Mouse (Mus musculus) heart, postnatal 36 days (tissue): ENCODE results near the gene Cdca8. TPM values are rescaled to one million over a fixed set of nuclear protein-coding genes. Genes with fewer than 3 reads are reported as not detected.

Experiments used
- DNase-seq, 2 experiments: peaks; one replicate each; pipeline ENCODE4 v3.0.0; 2021 to 2022
- intact Hi-C: fragments of 180-260 bp; cut with DNase I; formaldehyde crosslinking; loops from one replicate; pipeline ENCODE4 v1.15.1; 2025
- total RNA-seq, 2 experiments: library from RNA; stranded (reverse); gene quantifications; 2 replicates each; pipeline ENCODE4 v1.2.3; 2021

The Cdca8 gene
- total RNA-seq, 2 experiments from 2014 or later = 1.5 TPM

DNA sequence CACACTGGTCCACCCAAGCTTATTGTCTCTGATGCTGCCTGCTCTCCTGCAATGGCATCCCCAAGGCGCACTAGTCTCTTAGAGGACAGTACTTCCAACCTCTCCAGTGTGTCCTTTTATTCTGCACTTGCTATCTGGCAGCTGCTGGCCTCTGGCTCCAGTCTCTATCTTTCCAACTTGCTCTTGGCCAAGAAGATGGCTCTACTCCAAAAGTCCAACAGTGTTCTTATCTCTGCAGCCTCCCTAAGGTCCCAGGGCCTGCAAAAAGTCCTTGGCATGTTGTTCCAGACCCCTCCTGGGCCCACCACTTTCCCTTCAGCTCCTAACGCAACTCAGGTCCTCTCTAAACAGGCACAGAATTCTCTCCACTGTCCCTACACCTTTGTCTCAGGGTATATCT is 18.2 kb upstream of the Cdca8 start:
- intact Hi-C loops = no loop called here
- peak; percentile 14 to 21 for DNase-seq

- intact Hi-C loops = no loop called here
- DNase-seq = no peak
Measured at GRCm38 (mm10) chr4:124953546-124953945, 14.4 kb upstream of the Cdca8 start.

DNA sequence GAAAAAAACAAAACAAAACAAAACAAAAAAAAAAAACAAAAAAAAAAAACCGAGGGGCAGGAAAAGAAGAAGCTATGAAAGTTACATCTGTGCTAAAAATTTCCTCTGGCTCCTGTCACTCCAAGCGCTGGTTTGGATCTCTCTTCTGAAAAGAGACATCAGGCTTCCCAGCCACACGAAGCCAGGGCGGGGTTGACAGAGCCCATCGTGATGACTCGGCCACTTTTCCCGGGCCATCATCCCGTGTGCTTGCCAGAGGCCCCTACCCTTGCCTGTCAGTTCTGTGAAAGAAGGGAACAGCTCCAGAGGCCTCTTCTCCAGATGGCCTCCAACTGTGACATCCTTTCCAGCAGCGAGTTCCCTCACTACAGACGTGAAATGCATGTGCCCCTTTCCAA is 11.9 kb upstream of the Cdca8 start:
- peak in 1 of 2 experiments; percentile 10 for DNase-seq
- intact Hi-C loops = no loop called here

GRCm38 (mm10) chr4:124950181-124951035 is 11.3 kb upstream of the Cdca8 start:
- intact Hi-C loops = no loop called here
- peak in 1 of 2 experiments; percentile 9 for DNase-seq

DNA sequence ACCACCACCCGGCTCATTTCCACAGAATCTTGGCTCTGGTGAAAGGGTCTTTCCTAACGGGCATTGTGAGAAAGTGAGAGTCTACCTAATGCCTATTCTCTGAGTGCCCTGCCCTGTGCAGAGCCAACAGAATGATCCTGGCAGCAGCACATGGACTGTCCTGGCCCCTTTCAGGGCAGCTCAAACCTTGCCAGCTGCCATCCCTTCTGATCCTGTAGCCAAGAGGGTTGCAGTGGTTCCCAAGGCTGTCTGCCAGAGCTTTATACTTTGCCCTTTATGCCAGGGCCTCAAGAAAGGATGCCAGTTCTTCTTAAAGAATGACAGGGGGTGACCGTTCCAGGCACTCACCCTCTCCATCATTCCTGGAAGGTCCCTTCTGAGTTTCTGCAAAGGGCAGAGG is 10.4 kb upstream of the Cdca8 start:
- intact Hi-C loops = no loop called here
- DNase-seq = no peak

- DNase-seq = no peak
- intact Hi-C loops = no loop called here
Measured at GRCm38 (mm10) chr4:124944961-124945360, 5.8 kb upstream of the Cdca8 start.

- intact Hi-C loops = loop anchor here (1.0 kb wide), 2 partner anchors 116 to 156 kb away; no protein-coding TSS in a partner anchor
Measured at GRCm38 (mm10) chr4:124943781-124944180, 4.7 kb upstream of the Cdca8 start.

GRCm38 (mm10) chr4:124943022-124943421 is 3.9 kb upstream of the Cdca8 start:
- intact Hi-C loops = loop anchor here (1.0 kb wide), 2 partner anchors 116 to 156 kb away; no protein-coding TSS in a partner anchor
- DNase-seq = peak; percentile 78 to 87

More at GRCm38 (mm10) chr4:124943781-124944180, 4.7 kb upstream of the Cdca8 start:
- DNase-seq = no peak

DNA sequence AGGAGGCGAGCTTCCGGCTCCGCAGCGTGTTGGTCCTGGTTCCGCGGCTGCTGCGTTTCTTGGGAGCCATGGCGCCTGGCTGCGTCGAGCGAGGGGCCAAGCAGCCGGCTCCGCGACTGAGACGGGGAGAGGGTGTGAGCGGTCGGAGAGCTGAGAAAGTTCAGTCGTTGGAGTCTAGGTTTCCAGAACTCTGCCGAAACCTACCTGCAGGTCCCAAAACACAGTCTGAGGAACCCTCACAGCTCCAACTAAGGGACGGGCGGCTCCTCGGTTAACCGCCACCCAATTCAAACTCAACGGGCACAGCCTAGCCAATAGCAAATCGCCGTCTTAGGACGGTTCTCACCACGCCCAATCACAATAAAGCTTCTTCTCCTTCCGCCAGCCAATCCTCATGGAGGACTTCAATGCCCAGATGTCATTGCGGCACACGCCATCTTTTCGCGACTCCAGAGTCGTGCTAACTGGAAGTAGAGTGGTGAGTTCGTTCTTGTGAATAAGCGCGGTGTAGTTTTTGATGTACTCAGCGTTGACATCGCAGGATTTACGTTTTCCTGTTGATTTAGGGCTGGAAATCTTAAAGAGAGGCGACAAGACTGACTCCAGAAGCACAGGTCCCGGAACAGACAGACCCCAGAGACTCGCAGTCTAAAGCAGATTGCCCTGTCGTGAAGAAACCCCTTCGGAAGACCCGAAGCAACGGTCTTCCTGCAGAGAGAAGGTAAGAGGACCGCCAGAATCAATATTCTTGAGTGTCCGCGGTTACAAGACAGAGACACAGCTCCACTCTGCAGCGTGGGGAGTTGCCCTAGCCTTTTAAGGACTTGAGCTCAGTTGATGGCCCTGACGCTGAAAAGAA is 2.3 kb downstream of the Cdca8 start, which contains the start of gene 9930104L06Rik:
Gene 9930104L06Rik, plus strand, starts transcription at position 436 of the 859 bp plus-strand sequence.
- DNase-seq = peak; percentile 92 to 94
- intact Hi-C loops = loop anchor here (2.0 kb wide), 1 partner anchor 86 kb away; the partner anchor contains the start of genes 1110065P20Rik and Yrdc

DNA sequence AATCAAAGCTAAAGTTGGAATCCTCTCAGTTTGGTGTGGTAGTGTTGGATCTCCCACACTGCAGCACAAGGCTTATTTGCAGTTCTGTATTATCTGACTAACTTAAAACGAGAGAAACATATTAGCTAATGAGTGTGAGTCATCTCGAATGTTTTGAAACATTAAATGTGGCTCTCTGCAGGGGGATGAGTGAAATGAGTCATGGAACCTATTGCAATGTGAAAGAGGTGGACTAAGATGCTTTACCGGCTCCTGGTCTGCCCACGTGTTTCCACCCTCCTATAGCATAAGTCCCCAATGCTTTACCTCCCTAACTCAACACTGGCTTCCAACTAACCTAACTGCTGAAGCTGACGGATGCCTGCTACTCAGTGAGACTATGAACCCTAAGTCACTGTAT is 11.0 kb downstream of the Cdca8 start:
- intact Hi-C loops = no loop called here
- no peak for DNase-seq

GRCm38 (mm10) chr4:124905971-124906822 is 32.9 kb downstream of the Cdca8 start:
- no peak for DNase-seq
- intact Hi-C loops = no loop called here

GRCm38 (mm10) chr4:124905417-124905816 is 33.7 kb downstream of the Cdca8 start:
- DNase-seq = no peak
- intact Hi-C loops = no loop called here

DNA sequence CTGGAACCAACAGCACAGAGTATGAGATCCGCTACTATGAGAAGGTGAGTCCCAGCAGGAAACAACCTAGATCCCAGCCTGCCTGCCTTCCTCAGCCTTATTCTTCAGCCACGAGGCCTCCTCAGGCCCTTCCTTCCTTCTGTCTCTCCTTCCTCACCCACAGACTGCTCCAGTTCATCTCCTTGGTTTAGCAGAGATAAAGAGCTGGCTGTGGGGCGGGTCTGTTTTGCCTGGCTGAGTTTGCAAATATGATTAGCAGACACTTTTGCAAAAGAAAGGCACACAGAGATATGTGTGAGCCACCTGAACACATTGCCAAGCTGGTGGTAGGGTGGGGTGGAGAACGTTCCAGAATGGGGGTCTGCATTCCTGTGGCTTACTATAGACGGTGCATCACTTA is 39.2 kb downstream of the Cdca8 start:
- no peak for DNase-seq
- intact Hi-C loops = no loop called here

- intact Hi-C loops = no loop called here
- no peak for DNase-seq
Measured at GRCm38 (mm10) chr4:124898428-124898827, 40.7 kb downstream of the Cdca8 start.

GRCm38 (mm10) chr4:124894508-124895428 is 44.3 kb downstream of the Cdca8 start:
- DNase-seq = no peak
- intact Hi-C loops = no loop called here

DNA sequence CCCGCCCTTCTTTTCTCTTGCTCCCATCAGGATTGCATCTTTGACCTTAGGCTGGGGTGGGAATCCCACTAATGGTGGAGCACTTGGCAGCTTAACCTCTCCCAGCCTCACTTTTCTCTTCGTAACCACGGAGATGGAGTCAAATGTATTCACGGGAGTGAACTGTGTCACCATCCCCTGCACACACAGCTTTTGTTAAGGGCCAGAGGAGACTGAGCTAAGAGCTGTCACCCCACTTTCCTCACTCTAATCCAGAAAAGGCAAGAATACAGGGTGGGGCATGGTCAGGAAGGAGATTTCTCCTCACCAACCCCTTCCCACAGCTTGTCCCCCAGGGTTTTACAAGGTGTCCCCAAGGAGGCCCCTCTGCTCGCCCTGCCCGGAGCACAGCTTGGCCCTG is 45.3 kb downstream of the Cdca8 start:
- no peak for DNase-seq
- intact Hi-C loops = no loop called here

DNA sequence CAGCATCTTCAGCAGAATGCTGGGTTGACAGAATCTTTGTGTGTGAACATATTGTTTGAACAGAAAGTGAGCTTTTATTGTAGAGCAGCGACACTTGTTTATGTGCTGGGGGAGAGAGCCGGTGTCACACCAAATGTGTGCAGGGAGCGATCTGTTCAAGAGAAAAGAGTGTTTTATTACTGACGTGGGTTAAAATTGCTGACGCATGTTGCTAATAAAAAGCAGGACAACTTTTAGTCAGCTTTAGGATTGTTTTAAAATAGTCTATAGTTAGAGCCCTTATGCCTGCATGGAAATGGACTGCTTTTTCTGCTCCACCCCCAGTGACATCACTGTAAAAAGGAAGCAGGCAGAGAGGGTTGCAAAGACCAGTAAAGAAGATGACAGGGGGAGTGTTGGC is 48.3 kb downstream of the Cdca8 start:
- intact Hi-C loops = no loop called here
- DNase-seq = no peak

DNA sequence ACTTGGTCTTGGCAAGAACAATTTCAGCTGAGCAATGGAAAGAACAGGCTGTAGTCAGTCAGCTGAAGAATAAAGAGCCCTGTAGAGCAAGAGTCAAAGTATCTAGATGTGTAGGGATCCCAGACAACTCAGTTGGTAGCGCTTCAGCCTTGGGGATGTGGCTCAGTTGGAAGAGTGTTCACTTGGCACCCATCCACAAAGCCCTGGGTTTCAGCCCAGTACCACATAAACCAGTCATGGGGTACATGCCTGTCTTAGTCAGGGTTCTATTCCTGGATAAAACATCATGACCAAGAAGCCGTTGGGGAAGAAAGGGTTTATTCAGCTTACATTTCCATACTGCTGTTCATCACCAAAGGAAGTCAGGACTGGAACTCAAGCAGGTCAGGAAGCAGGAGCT is 49.2 kb downstream of the Cdca8 start:
- intact Hi-C loops = no loop called here
- no peak for DNase-seq

DNA sequence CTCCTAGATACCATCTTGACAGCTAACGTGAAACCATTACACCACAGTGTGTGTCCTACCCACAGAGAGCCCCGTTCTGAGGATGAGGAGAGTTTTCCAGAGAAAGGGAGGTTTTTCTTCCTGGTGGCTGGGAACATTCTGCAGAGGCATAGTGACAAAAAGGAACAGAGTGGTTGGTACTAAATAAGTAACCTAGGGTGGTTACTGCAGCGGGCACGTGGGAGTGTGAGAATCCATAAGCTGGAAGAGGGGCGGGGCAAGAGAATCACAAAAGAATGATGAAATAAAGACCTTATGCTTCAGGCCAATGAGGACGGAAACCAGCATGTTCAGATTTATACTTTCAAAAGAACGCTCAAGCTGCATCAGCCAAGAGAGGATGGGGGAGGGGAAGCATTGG is 50.4 kb downstream of the Cdca8 start:
- no peak for DNase-seq

More for the DNA sequence above, 50.4 kb downstream of the Cdca8 start:
- intact Hi-C loops = no loop called here
